ENCODE assay signal across 1 mouse cellular context in genomic region chr3:115887427-115888309, GRCm38 (mm10).
TF ChIP-seq lines count a peak whose summit lies in the region.

Gene Dph5, plus strand, starts transcription at chr3:115887837.

TF ChIP-seq in CH12.LX, 34 proteins besides CTCF, POLR2A, EP300 and RAD21 (continued from another document):
- peak; percentile 93; the same call in 1 of the 2 replicates for TF ChIP-seq KAT2A (IDR thresholded peaks at IDR 0.05; ENCODE audit: insufficient replicate concordance, low read length)
- TF ChIP-seq ETS1 (conservative IDR thresholded peaks at IDR 0.05; ENCODE audit: low read depth, low read length), result peak; percentile 6; the same call in 1 of the 2 replicates
- no peak for TF ChIP-seq ZKSCAN1 (IDR thresholded peaks at IDR 0.05; ENCODE audit: borderline replicate concordance, low read depth, low read length)
- TF ChIP-seq MAFK (IDR thresholded peaks at IDR 0.05; ENCODE audit: insufficient replicate concordance, low read length), result no peak
- peak; percentile 100 for TF ChIP-seq MXI1 (IDR thresholded peaks at IDR 0.05; ENCODE audit: low read depth, low read length)
- TF ChIP-seq JUND (conservative IDR thresholded peaks at IDR 0.05; ENCODE audit: low read depth, low read length), result 0 out of 2 replicates have a peak, but pooled peaks have one; percentile 12
- peak; percentile 40 for TF ChIP-seq USF1 (IDR thresholded peaks at IDR 0.05; ENCODE audit: low read depth, low read length)
- no peak; the same call in 1 of the 2 replicates for TF ChIP-seq MAZ (IDR thresholded peaks at IDR 0.05; ENCODE audit: low read depth, low read length)
- peak; percentile 63; the same call in 1 of the 2 replicates for TF ChIP-seq POLR2AphosphoS2 (IDR thresholded peaks at IDR 0.05; ENCODE audit: low read depth, low read length)
- TF ChIP-seq SMC3 (IDR thresholded peaks at IDR 0.05; ENCODE audit: low read depth, low read length), result peak; percentile 15; the same call in 1 of the 2 replicates
- peak; percentile 56; the same call in 1 of the 2 replicates for TF ChIP-seq MEF2A (IDR thresholded peaks at IDR 0.05; ENCODE audit: borderline replicate concordance, low read depth, low read length)
- 0 out of 2 replicates have a peak, but pooled peaks have one; percentile 10 for TF ChIP-seq USF2 (conservative IDR thresholded peaks at IDR 0.05; ENCODE audit: low read depth, low read length)
- peak; percentile 100 for TF ChIP-seq MYC (IDR thresholded peaks at IDR 0.05; ENCODE audit: low read depth, low read length)
- TF ChIP-seq ZC3H11A (IDR thresholded peaks at IDR 0.05; ENCODE audit: low read depth, low read length), result no peak
- TF ChIP-seq GABPA (IDR thresholded peaks at IDR 0.05; ENCODE audit: insufficient replicate concordance, low read depth, low read length), result peak; percentile 46; the same call in 1 of the 2 replicates
- TF ChIP-seq NRF1 (IDR thresholded peaks at IDR 0.05; ENCODE audit: low read depth, low read length), result no peak
- TF ChIP-seq PAX5 (IDR thresholded peaks at IDR 0.05; ENCODE audit: low read length), result no peak
- TF ChIP-seq TCF12 (IDR thresholded peaks at IDR 0.05; ENCODE audit: low read depth, low read length), result peak; percentile 92
- TF ChIP-seq NELFE (IDR thresholded peaks at IDR 0.05; ENCODE audit: low read depth, low read length), result peak; percentile 84
- TF ChIP-seq BHLHE40 (IDR thresholded peaks at IDR 0.05; ENCODE audit: low read depth, low read length), result peak; percentile 3; the same call in 1 of the 2 replicates
- TF ChIP-seq HCFC1 (IDR thresholded peaks at IDR 0.05; ENCODE audit: low read depth, low read length), result peak; percentile 92
- peak; percentile 99 for TF ChIP-seq ELF1 (IDR thresholded peaks at IDR 0.05; ENCODE audit: low read depth, low read length)
- no peak for TF ChIP-seq ZNF384 (IDR thresholded peaks at IDR 0.05; ENCODE audit: low read depth, low read length)
- peak; percentile 55; the same call in 1 of the 2 replicates for TF ChIP-seq CHD2 (IDR thresholded peaks at IDR 0.05; ENCODE audit: low read length)
- TF ChIP-seq UBTF (IDR thresholded peaks at IDR 0.05; ENCODE audit: low read depth, low read length), result no peak
- TF ChIP-seq E2F4 (IDR thresholded peaks at IDR 0.05; ENCODE audit: insufficient replicate concordance, low read depth, low read length), result no peak
